Mouse (Mus musculus) left cerebral cortex, adult 11 months (tissue): ENCODE measurements around the gene Wdfy3.

Source experiments
- DNase-seq: peaks from one replicate; pipeline ENCODE4 v3.0.0; 2022; ENCODE audit warnings: low spot score

Gene Wdfy3

GRCm38 (mm10) chr5:101784787-101785186 lies 284.9 kb downstream of the Wdfy3 start:
- DNase-seq = no peak

GRCm38 (mm10) chr5:101784328-101784727 lies 285.4 kb downstream of the Wdfy3 start:
- DNase-seq = no peak
